Comparison of ENCODE assay signal across 27 mouse cellular contexts in the genomic region with DNA sequence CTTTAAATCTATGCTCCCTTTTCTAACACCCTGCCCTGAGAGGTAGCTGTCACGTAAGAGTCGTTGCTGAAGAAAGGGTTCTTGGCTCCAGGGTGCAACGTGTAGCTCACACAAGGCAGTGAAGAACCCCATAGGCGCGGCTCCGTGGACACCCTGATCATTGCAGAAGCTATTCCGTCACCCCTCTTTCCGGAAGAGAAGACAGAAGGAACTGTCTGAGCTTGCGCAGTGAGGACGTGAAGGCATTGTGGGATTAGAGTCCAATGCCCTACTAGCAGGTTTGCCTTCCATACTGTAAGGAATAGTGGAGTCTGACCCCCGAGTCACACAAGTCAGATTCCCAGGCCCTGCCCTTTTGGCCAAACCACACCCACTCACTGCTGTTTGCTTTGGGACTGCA. TPM values are rescaled to one million over a fixed set of nuclear protein-coding genes. Genes with fewer than 3 reads are reported as not detected.
DNase-seq lines count a peak whose midpoint lies in the region; ATAC-seq and TF ChIP-seq lines count a peak whose summit lies in the region.
"Had no signal": no experiment of that assay in that cellular context is flagged by ENCODE, and none has a peak within 500 bp of the region (broad histone marks: within the 10 kb centered on the region; RNA-seq: fewer than 3 reads in every experiment).

No protein-coding gene starts in this region.

- 75% methylated on average over 11 of the region's 11 CpGs for WGBS in heart, embryonic 13.5 days
- WGBS in midbrain, embryonic 11.5 days, result 79% methylated on average over 11 of the region's 11 CpGs
- 82% methylated on average over 11 of the region's 11 CpGs for WGBS in midbrain, embryonic 10.5 days

- peaks cover 21% of the 10 kb centered on the region for H3K36me3 ChIP-seq in heart, embryonic 13.5 days
- no peaks in the 10 kb centered on the region for H3K36me3 ChIP-seq in midbrain, embryonic 11.5 days (ENCODE audit: control insufficient read depth, insufficient read depth, low read length)
- no peaks in the 10 kb centered on the region for H3K36me3 ChIP-seq in midbrain, embryonic 10.5 days
- H3K36me3 ChIP-seq: G1E; hindbrain, embryonic 12.5 days; intestine, embryonic 15.5 days; liver, embryonic 12.5 days; midbrain, embryonic 13.5 days had no signal

- ATAC-seq in heart, embryonic 13.5 days (ENCODE audit: extremely low read depth, insufficient number of reproducible peaks, low FRiP score, low TSS enrichment), result no peak
- ATAC-seq in midbrain, embryonic 11.5 days (ENCODE audit: low FRiP score), result no peak
- ATAC-seq: forebrain, embryonic 16.5 days; hindbrain, postnatal 0 days; intestine, embryonic 15.5 days; liver, embryonic 12.5 days; liver, postnatal 0 days; midbrain, embryonic 13.5 days had no signal

- peak overlapping the region; percentile 92 for H3K27ac ChIP-seq in gastrocnemius, adult 2 months
- peak overlapping the region; percentile 50 for H3K27ac ChIP-seq in heart, embryonic 13.5 days (replicated peaks)
- no peak overlapping the region for H3K27ac ChIP-seq in midbrain, embryonic 11.5 days (ENCODE audit: low read depth, low read length)
- no peak overlapping the region for H3K27ac ChIP-seq in midbrain, embryonic 10.5 days (replicated peaks)
- H3K27ac ChIP-seq: hindbrain, embryonic 12.5 days; hindbrain, postnatal 0 days; intestine, embryonic 15.5 days; liver, embryonic 12.5 days; midbrain, embryonic 13.5 days had no signal

- TF ChIP-seq CTCF in gastrocnemius, adult 2 months (IDR thresholded peaks at IDR 0.05), result no peak

- intact Hi-C loops in gastrocnemius, adult 2 months (cut with DNase I), result no loop called here
- intact Hi-C loops in heart, postnatal 25 days (cut with DNase I), result no loop called here

- peaks cover 72% of the 10 kb centered on the region for H3K4me1 ChIP-seq in heart, embryonic 13.5 days
- H3K4me1 ChIP-seq in midbrain, embryonic 11.5 days (ENCODE audit: control insufficient read depth, insufficient read depth, low read length), result no peaks in the 10 kb centered on the region
- H3K4me1 ChIP-seq in midbrain, embryonic 10.5 days, result peaks cover 23% of the 10 kb centered on the region
- H3K4me1 ChIP-seq: hindbrain, embryonic 12.5 days had no signal

- no peak overlapping the region for H3K4me3 ChIP-seq in gastrocnemius, adult 2 months
- H3K4me3 ChIP-seq in heart, embryonic 13.5 days, result no peak overlapping the region
- H3K4me3 ChIP-seq in midbrain, embryonic 11.5 days (ENCODE audit: low read depth, low read length), result no peak overlapping the region
- no peak overlapping the region for H3K4me3 ChIP-seq in midbrain, embryonic 10.5 days
- H3K4me3 ChIP-seq: erythroblast, embryonic 14.5 days; hindbrain, embryonic 12.5 days; intestine, embryonic 15.5 days; liver, embryonic 12.5 days; midbrain, embryonic 13.5 days had no signal

- no peak for DNase-seq in gastrocnemius, adult 2 months
- DNase-seq in gastrocnemius, postnatal 4 days (ENCODE audit: low spot score in 2 of 2), result no peak
- no peak for DNase-seq in heart, postnatal 25 days (ENCODE audit: low spot score)
- peak; percentile 28 for DNase-seq in midbrain, embryonic 11.5 days (ENCODE audit: low spot score, missing footprints)
- DNase-seq in midbrain, embryonic 10.5 days (ENCODE audit: low spot score), result no peak
- DNase-seq in kidney, adult 18-20 months, result no peak
- DNase-seq: adrenal gland, adult 8-10 months; cerebellum, adult 2 months; cerebellum, postnatal 14 days; kidney, adult 9 months; kidney, postnatal 10 days; layer of hippocampus, postnatal 36 days; left cerebral cortex, postnatal 4 days; liver, postnatal 0 days; lung, postnatal 36 days; thymus, postnatal 4 days had no signal

- no peak overlapping the region for H3K4me2 ChIP-seq in heart, embryonic 13.5 days
- no peak overlapping the region for H3K4me2 ChIP-seq in midbrain, embryonic 11.5 days
- H3K4me2 ChIP-seq: hindbrain, embryonic 12.5 days; intestine, embryonic 15.5 days; liver, embryonic 12.5 days; midbrain, embryonic 13.5 days had no signal

- H3K9me3 ChIP-seq in heart, embryonic 13.5 days, result 0 out of 2 replicates have a peak, but pooled peaks cover 5% of the 10 kb centered on the region
- no peaks in the 10 kb centered on the region for H3K9me3 ChIP-seq in midbrain, embryonic 11.5 days (ENCODE audit: control insufficient read depth, low read length)
- no peaks in the 10 kb centered on the region for H3K9me3 ChIP-seq in midbrain, embryonic 10.5 days (replicated peaks)
- H3K9me3 ChIP-seq: G1E; hindbrain, embryonic 12.5 days; intestine, embryonic 15.5 days; liver, embryonic 12.5 days; midbrain, embryonic 13.5 days had no signal

- no peaks in the 10 kb centered on the region for H3K27me3 ChIP-seq in heart, embryonic 13.5 days (replicated peaks)
- H3K27me3 ChIP-seq in midbrain, embryonic 11.5 days (ENCODE audit: control insufficient read depth, insufficient read depth, low read length), result no peaks in the 10 kb centered on the region
- H3K27me3 ChIP-seq in midbrain, embryonic 10.5 days (ENCODE audit: low read depth, poor library complexity, severe bottlenecking), result peaks cover 2% of the 10 kb centered on the region
- H3K27me3 ChIP-seq: intestine, embryonic 15.5 days; midbrain, embryonic 13.5 days had no signal

- H3K9ac ChIP-seq in heart, embryonic 13.5 days, result peak overlapping the region; percentile 55; the same call in 1 of the 2 replicates
- no peak overlapping the region for H3K9ac ChIP-seq in midbrain, embryonic 11.5 days (ENCODE audit: low read length)
- H3K9ac ChIP-seq: hindbrain, embryonic 12.5 days; intestine, embryonic 15.5 days; liver, embryonic 12.5 days; liver, postnatal 0 days; midbrain, embryonic 13.5 days had no signal

RNA-seq across cellular contexts. Expression of a gene that starts 51.3 kb away (rescaled TPM):
- 100 to 1,000 TPM; 424 to 437 TPM for total RNA-seq in gastrocnemius, adult 2 months (2021)
- 100 to 1,000 TPM; 166 to 199 TPM for total RNA-seq in gastrocnemius, postnatal 4 days (2021)
- polyA plus RNA-seq in heart, embryonic 13.5 days (2015; fragmentation: Nextera tagmentation; extraction: Ambion mirVana), result 41.5 and 42.9 TPM in 2 replicates
- total RNA-seq in heart, postnatal 25 days (2021), result 100 to 1,000 TPM; 374 to 418 TPM
- 0.19 TPM in 2 replicates for polyA plus RNA-seq in midbrain, embryonic 11.5 days (2014; fragmentation: Nextera tagmentation; extraction: Ambion mirVana)
- 0.32 and 0.59 TPM in 2 replicates for polyA plus RNA-seq in midbrain, embryonic 10.5 days (2016; fragmentation: Nextera tagmentation; extraction: Ambion mirVana)
- total RNA-seq: CH12.LX; megakaryocyte, adult 5-6 weeks had no signal
- polyA plus RNA-seq: erythroblast, embryonic 14.5 days; G1E had no signal

Comparison
In these comparisons a context has a peak if more than half of its experiments do, and no peak if none do; other contexts are left out.
1. H3K27ac ChIP-seq: peak in gastrocnemius, adult 2 months (single experiment) and heart, embryonic 13.5 days (single experiment); none in midbrain, embryonic 11.5 days (single experiment) and midbrain, embryonic 10.5 days (single experiment).